Mouse (Mus musculus) cerebellum, postnatal 25 days (tissue): ENCODE measurements around the gene Rnf41.

Source experiments
- DNase-seq, 2 experiments: peaks; one replicate each; pipeline ENCODE4 v3.0.0; 2021; ENCODE audit warnings: mixed read lengths in 2 of 2

The Rnf41 gene

DNA sequence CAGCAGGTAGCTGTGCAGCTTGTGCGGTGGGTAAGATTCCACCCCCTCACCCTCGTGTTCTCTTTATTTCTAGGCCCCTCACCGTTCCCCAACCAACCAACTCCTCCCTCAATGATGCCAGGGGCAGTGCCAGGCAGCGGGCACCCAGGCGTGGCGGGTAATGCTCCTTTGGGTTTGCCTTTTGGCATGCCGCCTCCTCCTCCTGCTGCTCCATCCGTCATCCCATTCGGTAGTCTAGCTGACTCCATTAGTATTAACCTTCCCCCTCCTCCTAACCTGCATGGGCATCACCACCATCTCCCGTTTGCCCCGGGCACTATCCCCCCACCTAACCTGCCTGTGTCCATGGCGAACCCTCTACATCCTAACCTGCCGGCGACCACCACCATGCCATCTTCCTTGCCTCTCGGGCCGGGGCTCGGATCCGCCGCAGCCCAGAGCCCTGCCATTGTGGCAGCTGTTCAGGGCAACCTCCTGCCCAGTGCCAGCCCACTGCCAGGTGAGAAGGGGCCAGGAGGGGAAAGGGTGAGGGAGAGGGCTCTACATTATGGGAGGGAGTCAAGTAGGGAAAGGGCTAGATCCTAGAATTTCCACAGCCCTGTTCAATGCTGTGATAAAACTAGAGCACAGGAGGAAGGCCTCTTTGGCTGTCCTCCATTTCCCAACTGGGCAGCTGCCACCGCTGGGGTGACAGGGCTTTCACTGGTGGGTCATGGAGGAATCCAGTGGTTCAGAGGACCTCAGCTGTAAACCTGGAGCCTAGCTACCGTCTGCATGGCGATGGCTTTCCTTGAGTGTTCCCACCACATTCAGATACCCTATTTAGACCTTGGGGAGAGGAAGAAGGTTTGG lies 76.6 kb downstream of the Rnf41 start:
- DNase-seq = peak; percentile 77 to 85

DNA sequence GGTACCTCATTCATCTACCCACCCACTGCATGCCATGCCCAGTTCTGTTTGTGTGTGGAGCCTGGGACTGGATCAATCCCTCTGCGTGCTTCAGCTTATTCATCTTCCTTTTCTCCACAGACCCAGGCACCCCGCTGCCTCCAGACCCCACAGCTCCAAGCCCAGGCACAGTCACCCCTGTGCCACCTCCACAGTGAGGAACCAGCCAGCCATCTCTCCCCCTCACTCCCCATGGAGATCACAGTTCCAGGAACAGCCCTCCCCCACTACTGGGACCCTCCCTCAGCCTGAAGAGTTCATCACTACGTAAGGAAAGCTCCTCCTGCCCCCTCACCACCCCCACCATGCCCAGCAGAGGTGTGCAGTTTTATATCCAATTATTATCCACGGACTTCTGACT lies 77.3 kb downstream of the Rnf41 start:
- DNase-seq = no peak

DNA sequence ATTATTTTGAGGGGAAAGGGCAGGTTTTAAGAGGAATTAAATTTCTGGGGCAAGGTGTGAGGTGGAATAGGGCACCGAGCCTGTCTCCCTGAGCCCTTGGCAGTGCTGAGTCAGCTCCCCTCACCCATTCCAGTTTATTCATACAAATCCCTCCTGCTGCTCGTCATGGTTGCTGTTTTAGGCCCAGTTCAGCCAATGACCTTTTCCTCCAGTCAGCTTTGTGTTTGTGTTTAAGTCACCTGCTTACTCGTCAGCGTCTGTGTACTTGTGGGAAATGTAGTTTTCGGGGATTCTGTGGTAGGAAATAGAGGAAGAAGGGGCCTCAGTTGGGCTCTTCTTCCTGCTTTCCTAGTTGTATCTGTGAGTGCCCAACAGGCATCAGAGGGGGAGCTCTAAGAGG lies 77.9 kb downstream of the Rnf41 start:
- no peak for DNase-seq

DNA sequence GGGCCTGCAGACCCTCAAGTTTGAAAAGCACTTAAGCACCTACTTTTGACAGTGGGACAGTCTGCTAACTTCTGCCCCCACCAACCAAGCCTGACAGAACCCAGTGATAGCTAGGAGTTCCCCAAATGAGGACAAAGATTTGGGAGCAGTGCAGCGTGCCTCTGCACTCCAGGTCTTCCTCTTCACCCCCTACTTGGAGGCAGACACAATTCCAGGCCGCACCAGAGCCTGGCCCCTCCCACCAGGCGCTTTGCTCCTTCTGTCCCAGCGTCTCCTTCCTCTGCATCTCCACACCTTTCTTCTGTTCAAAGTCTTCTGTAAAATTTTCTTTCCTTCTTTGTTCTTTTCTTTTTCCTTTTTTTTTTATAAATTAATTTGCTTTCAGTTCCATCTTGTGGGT lies 78.3 kb downstream of the Rnf41 start:
- peak in 1 of 2 experiments; percentile 40 for DNase-seq

GRCm38 (mm10) chr10:128490232-128490631 lies 78.8 kb downstream of the Rnf41 start:
- peak; percentile 40 to 44 for DNase-seq

GRCm38 (mm10) chr10:128490912-128491311 lies 79.5 kb downstream of the Rnf41 start:
- no peak for DNase-seq
